Mouse (Mus musculus) ES-Bruce4 (cell line): ENCODE measurements around the gene Svs5.

Experiments
- CTCF ChIP-seq: IDR thresholded peaks from one replicate; pipeline ENCODE4 v1.8.1; 2011; ENCODE audit warnings: low read depth, low read length
- EP300 ChIP-seq: IDR thresholded peaks from 2 replicates; pipeline ENCODE4 v1.6.1; 2011; ENCODE audit warnings: low read depth, low read length; ENCODE audit not compliant: insufficient read depth

DNA sequence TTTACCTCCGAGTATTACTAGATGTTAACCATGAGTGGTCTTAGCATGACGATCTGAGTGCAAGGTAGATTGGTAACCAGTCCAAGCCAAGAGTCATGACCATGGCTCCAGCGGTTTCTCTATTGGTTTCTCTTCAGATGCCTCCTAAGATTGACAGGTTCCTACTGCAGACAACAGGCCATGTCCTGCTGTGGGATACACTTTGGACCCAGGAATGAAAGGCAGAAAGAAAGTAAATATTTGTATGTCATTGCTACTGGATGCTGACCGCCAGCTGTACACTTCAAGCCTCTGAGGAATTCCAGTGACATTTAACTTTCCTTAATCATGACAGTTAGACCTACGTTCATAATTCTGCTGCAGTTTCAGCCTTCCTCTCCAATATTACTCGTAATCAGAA lies 11.6 kb upstream of the Svs5 start:
- TF ChIP-seq CTCF, result no peak
- no peak for TF ChIP-seq EP300
